Mouse (Mus musculus): ENCODE results near the gene Gm29609.

GRCm38 (mm10) chr5:31221304-31221945 is 41.7 kb upstream of the Gm29609 start:
- TF ChIP-seq CTCF (IDR thresholded peaks at IDR 0.05; ENCODE audit: insufficient read depth, low read depth, low read length) (no peak), POLR2A (IDR thresholded peaks at IDR 0.05; ENCODE audit: insufficient read depth, low read depth, low read length) (no peak)
